Mouse (Mus musculus): ENCODE results near the gene Pi16. TPM values are rescaled to one million over a fixed set of nuclear protein-coding genes. Genes with fewer than 3 reads are reported as not detected.
A peak's percentile ranks its signal among the peaks of the same experiment; 100 is the strongest.

Pi16 gene
- total and polyA plus RNA-seq, 2 experiments from 2014 or later, result 2.0 to 5.7 TPM

- no peaks in the 10 kb centered on the region for H3K9me3 ChIP-seq (ENCODE audit: low read length)
- ATAC-seq, result peak; percentile 83
- H3K36me3 ChIP-seq (ENCODE audit: insufficient read depth), result no peaks in the 10 kb centered on the region
- H3K4me3 ChIP-seq (ENCODE audit: low read depth, low read length), result no peak overlapping the region
- H3K4me2 ChIP-seq (ENCODE audit: low read depth), result no peak overlapping the region
- no peak overlapping the region for H3K27ac ChIP-seq (ENCODE audit: low read depth, low read length)
- 4% methylated on average over 5 of the region's 5 CpGs for WGBS
- H3K4me1 ChIP-seq (ENCODE audit: insufficient read depth), result no peaks in the 10 kb centered on the region
- no peaks in the 10 kb centered on the region for H3K27me3 ChIP-seq (ENCODE audit: insufficient read depth, low read length)
- no peak overlapping the region for H3K9ac ChIP-seq
- peak; percentile 94 for DNase-seq
- TF ChIP-seq CTCF (IDR thresholded peaks at IDR 0.05; ENCODE audit: low read depth), result peak; percentile 100
Observed at GRCm38 (mm10) chr17:29370984-29371723, 53.7 kb downstream of the Pi16 start.

- ATAC-seq (no peak), DNase-seq (no peak)
- WGBS, result 84% methylated on average over 10 of the region's 10 CpGs
- Histone ChIP-seq H3K4me2 (ENCODE audit: low read depth) (no peak overlapping the region), H3K27me3 (ENCODE audit: insufficient read depth, low read length) (no peaks in the 10 kb centered on the region), H3K36me3 (ENCODE audit: insufficient read depth) (no peaks in the 10 kb centered on the region), H3K27ac (ENCODE audit: low read depth, low read length) (no peak overlapping the region), H3K4me1 (ENCODE audit: insufficient read depth) (no peaks in the 10 kb centered on the region), H3K9me3 (ENCODE audit: low read length) (no peaks in the 10 kb centered on the region), H3K9ac (no peak overlapping the region), H3K4me3 (ENCODE audit: low read depth, low read length) (no peak overlapping the region)
- TF ChIP-seq CTCF (IDR thresholded peaks at IDR 0.05; ENCODE audit: low read depth), result no peak
Observed at GRCm38 (mm10) chr17:29375871-29376270, 58.4 kb downstream of the Pi16 start.

DNA sequence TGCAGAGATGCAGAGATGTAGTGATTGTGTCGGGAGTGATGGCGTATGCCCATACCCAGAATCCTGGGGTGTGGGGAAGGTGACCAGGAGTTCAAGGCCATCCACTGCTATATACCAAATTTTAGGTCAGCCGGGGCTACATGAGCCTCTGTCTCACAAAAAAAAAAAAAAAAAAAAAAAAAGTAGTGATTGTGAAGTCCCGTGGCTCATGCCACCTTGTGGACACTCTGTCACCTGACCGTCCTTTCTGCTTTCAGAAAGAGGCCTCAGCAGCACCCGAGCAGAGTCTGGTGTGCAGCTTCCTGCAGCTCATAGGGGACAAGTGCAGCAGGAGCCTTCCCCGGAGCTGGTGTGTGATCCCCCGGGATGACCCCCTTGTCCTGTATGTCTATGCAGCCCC is 60.6 kb downstream of the Pi16 start:
- no peak; the same call in 1 of the 2 replicates for TF ChIP-seq CTCF (IDR thresholded peaks at IDR 0.05; ENCODE audit: low read depth)
- Histone ChIP-seq H3K4me3 (ENCODE audit: low read depth, low read length) (no peak overlapping the region), H3K9me3 (ENCODE audit: low read length) (no peaks in the 10 kb centered on the region), H3K27me3 (ENCODE audit: insufficient read depth, low read length) (no peaks in the 10 kb centered on the region), H3K4me1 (ENCODE audit: insufficient read depth) (no peaks in the 10 kb centered on the region), H3K9ac (no peak overlapping the region), H3K27ac (ENCODE audit: low read depth, low read length) (no peak overlapping the region), H3K36me3 (ENCODE audit: insufficient read depth) (no peaks in the 10 kb centered on the region), H3K4me2 (ENCODE audit: low read depth) (no peak overlapping the region)
- no peak for ATAC-seq
- DNase-seq, result no peak
- WGBS, result 61% methylated on average over 8 of the region's 8 CpGs

Other genes with a start within 250 kb of the Pi16 start
- gene Cdkn1a, start 226.7 kb upstream of the Pi16 start, total RNA-seq (2014; rRNA removed), result 15.3 and 20.0 TPM in 2 replicates
- 94.3 and 121 TPM in 2 replicates for gene Cdkn1a, start 226.7 kb upstream of the Pi16 start, polyA plus RNA-seq (2015; fragmentation: Nextera tagmentation; extraction: Ambion mirVana)
- not detected in 2 replicates for gene Rab44, start 203.5 kb upstream of the Pi16 start, total RNA-seq (2014; rRNA removed)
- 0.13 TPM in 1 of 2 replicates, not detected in the other for gene Rab44, start 203.5 kb upstream of the Pi16 start, polyA plus RNA-seq (2015; fragmentation: Nextera tagmentation; extraction: Ambion mirVana)
- gene Cpne5, start 79.5 kb upstream of the Pi16 start, total RNA-seq (2014; rRNA removed), result 46.2 and 60.0 TPM in 2 replicates
- 48.6 and 61.6 TPM in 2 replicates for gene Cpne5, start 79.5 kb upstream of the Pi16 start, polyA plus RNA-seq (2015; fragmentation: Nextera tagmentation; extraction: Ambion mirVana)
- 67.8 and 79.7 TPM in 2 replicates for gene Ppil1, start 53.5 kb upstream of the Pi16 start, total RNA-seq (2014; rRNA removed)
- 103 and 106 TPM in 2 replicates for gene Ppil1, start 53.5 kb upstream of the Pi16 start, polyA plus RNA-seq (2015; fragmentation: Nextera tagmentation; extraction: Ambion mirVana)
- gene BC004004, start 48.9 kb upstream of the Pi16 start, total RNA-seq (2014; rRNA removed), result 121 and 128 TPM in 2 replicates
- gene BC004004, start 48.9 kb upstream of the Pi16 start, polyA plus RNA-seq (2015; fragmentation: Nextera tagmentation; extraction: Ambion mirVana), result 153 and 174 TPM in 2 replicates
- 556 and 595 TPM in 2 replicates for gene Mtch1, start 30.3 kb downstream of the Pi16 start, total RNA-seq (2014; rRNA removed)
- gene Mtch1, start 30.3 kb downstream of the Pi16 start, polyA plus RNA-seq (2015; fragmentation: Nextera tagmentation; extraction: Ambion mirVana), result 459 and 504 TPM in 2 replicates
- 15.9 and 17.3 TPM in 2 replicates for gene Fgd2, start 43.2 kb downstream of the Pi16 start, total RNA-seq (2014; rRNA removed)
- gene Fgd2, start 43.2 kb downstream of the Pi16 start, polyA plus RNA-seq (2015; fragmentation: Nextera tagmentation; extraction: Ambion mirVana), result 9.2 and 14.1 TPM in 2 replicates
- gene Pim1, start 173.1 kb downstream of the Pi16 start, total RNA-seq (2014; rRNA removed), result 8.7 and 14.6 TPM in 2 replicates
- 10.3 and 12.0 TPM in 2 replicates for gene Pim1, start 173.1 kb downstream of the Pi16 start, polyA plus RNA-seq (2015; fragmentation: Nextera tagmentation; extraction: Ambion mirVana)
- not detected in 2 replicates for gene Gm17657, start 232.0 kb downstream of the Pi16 start, total RNA-seq (2014; rRNA removed)
- not detected in 2 replicates for gene Gm17657, start 232.0 kb downstream of the Pi16 start, polyA plus RNA-seq (2015; fragmentation: Nextera tagmentation; extraction: Ambion mirVana)
- 35.5 and 38.8 TPM in 2 replicates for gene Tbc1d22b, start 232.1 kb downstream of the Pi16 start, total RNA-seq (2014; rRNA removed)
- 22.4 and 29.3 TPM in 2 replicates for gene Tbc1d22b, start 232.1 kb downstream of the Pi16 start, polyA plus RNA-seq (2015; fragmentation: Nextera tagmentation; extraction: Ambion mirVana)
- gene Tmem217, start 234.7 kb downstream of the Pi16 start, total RNA-seq (2014; rRNA removed), result not detected in 2 replicates
- 0.16 and 0.74 TPM in 2 replicates for gene Tmem217, start 234.7 kb downstream of the Pi16 start, polyA plus RNA-seq (2015; fragmentation: Nextera tagmentation; extraction: Ambion mirVana)